Mouse (Mus musculus): ENCODE measurements around the gene Colgalt1. TPM values are rescaled to one million over a fixed set of nuclear protein-coding genes. Genes with fewer than 3 reads are reported as not detected.
A peak's percentile ranks its signal among the peaks of the same experiment; 100 is the strongest.

Colgalt1 gene
- total and polyA plus RNA-seq, 3 experiments: 72.0 to 85.3 (median 73.7) TPM

GRCm38 (mm10) chr8:71629781-71630212 is 19.0 kb downstream of the Colgalt1 start:
- Histone ChIP-seq H3K27ac (ENCODE audit: insufficient read depth, low read depth) (no peak overlapping the region), H3K9me3 (replicated peaks; ENCODE audit: low read length) (peaks cover 13% of the 10 kb centered on the region), H3K27me3 (replicated peaks) (no peaks in the 10 kb centered on the region), H3K9ac (ENCODE audit: insufficient read depth, low read depth) (no peak overlapping the region), H3K36me3 (replicated peaks in 1 of 2; ENCODE audit: control insufficient read depth in 1 of 2, insufficient read depth in 1 of 2, low read length in 1 of 2) (peaks cover 8 to 40% of the 10 kb centered on the region in 2 experiments), H3K4me2 (ENCODE audit: insufficient read depth, low read depth, poor library complexity, severe bottlenecking) (no peak overlapping the region), H3K4me1 (ENCODE audit: control insufficient read depth in 1 of 2, insufficient read depth in 2 of 2) (peaks cover 42 to 82% of the 10 kb centered on the region in 2 experiments), H3K4me3 (replicated peaks in 1 of 3; ENCODE audit: low read depth in 2 of 3, low read length in 2 of 3, poor library complexity in 1 of 3) (no peak overlapping the region), H3K79me2 (replicated peaks; ENCODE audit: control insufficient read depth, extremely low read depth, insufficient read depth, poor library complexity, severe bottlenecking) (no peaks in the 10 kb centered on the region)
- TF ChIP-seq IRF4 (IDR thresholded peaks at IDR 0.05; ENCODE audit: low read depth, low read length) (no peak), PAX5 (IDR thresholded peaks at IDR 0.05; ENCODE audit: low read length) (no peak)
- DNase-seq (ENCODE audit: extremely low read depth): no peak
- dilution Hi-C loops (cut with MboI; ENCODE audit: extremely low pct_ligation_motif_present, extremely low pct_unique_long_range_greater_than_20kb, low sequenced_read_pairs) (no loop called here), in situ Hi-C loops (cut with MboI; ENCODE audit: low pct_ligation_motif_present, low pct_unique_long_range_greater_than_20kb, low sequenced_read_pairs) (loop anchor here (5.0 kb wide), 1 partner anchor 67 kb away; no protein-coding TSS in a partner anchor)

DNA sequence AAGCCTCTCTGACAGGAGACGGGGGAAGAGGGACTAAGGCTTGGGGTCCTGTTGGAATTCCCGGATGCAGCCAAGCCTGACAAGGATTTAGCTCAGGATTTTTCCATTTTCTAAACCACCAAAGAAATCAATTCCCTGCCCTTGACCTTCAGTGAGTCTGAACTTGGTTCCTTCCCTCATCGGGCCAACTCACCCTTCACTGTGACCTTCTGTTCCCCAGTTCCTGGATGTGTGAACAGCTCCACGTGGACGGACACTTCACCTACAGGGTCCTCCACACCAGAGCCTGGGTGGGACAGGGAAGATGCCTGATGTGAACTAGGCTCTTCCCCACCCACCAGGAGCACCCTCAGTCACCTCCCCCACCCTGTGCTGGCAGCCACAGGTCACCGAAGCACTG is 20.0 kb downstream of the Colgalt1 start:
- in situ Hi-C loops (cut with MboI; ENCODE audit: low pct_ligation_motif_present, low pct_unique_long_range_greater_than_20kb, low sequenced_read_pairs): loop anchor here (5.0 kb wide), 1 partner anchor 68 kb away; no protein-coding TSS in a partner anchor
- no peaks in the 10 kb centered on the region for H3K27me3 ChIP-seq (replicated peaks)

GRCm38 (mm10) chr8:71631897-71632296 is 21.1 kb downstream of the Colgalt1 start:
- H3K27me3 ChIP-seq (replicated peaks): no peaks in the 10 kb centered on the region
- H3K27ac ChIP-seq (ENCODE audit: insufficient read depth, low read depth): no peak overlapping the region
- H3K79me2 ChIP-seq (replicated peaks; ENCODE audit: control insufficient read depth, extremely low read depth, insufficient read depth, poor library complexity, severe bottlenecking): no peaks in the 10 kb centered on the region
- DNase-seq (ENCODE audit: extremely low read depth): no peak
- peaks cover 13% of the 10 kb centered on the region for H3K9me3 ChIP-seq (replicated peaks; ENCODE audit: low read length)
- in situ Hi-C loops (cut with MboI; ENCODE audit: low pct_ligation_motif_present, low pct_unique_long_range_greater_than_20kb, low sequenced_read_pairs): loop anchor here (5.0 kb wide), 1 partner anchor 70 kb away; no protein-coding TSS in a partner anchor
- dilution Hi-C loops (cut with MboI; ENCODE audit: extremely low pct_ligation_motif_present, extremely low pct_unique_long_range_greater_than_20kb, low sequenced_read_pairs): no loop called here
- no peak overlapping the region for H3K4me3 ChIP-seq (replicated peaks in 1 of 3; ENCODE audit: low read depth in 2 of 3, low read length in 2 of 3, poor library complexity in 1 of 3)
- H3K9ac ChIP-seq (ENCODE audit: insufficient read depth, low read depth): no peak overlapping the region
- peaks cover 29 to 82% of the 10 kb centered on the region in 2 experiments for H3K4me1 ChIP-seq (ENCODE audit: control insufficient read depth in 1 of 2, insufficient read depth in 2 of 2)
- H3K36me3 ChIP-seq (replicated peaks in 1 of 2; ENCODE audit: control insufficient read depth in 1 of 2, insufficient read depth in 1 of 2, low read length in 1 of 2): peaks cover 6 to 23% of the 10 kb centered on the region in 2 experiments
- no peak overlapping the region for H3K4me2 ChIP-seq (ENCODE audit: insufficient read depth, low read depth, poor library complexity, severe bottlenecking)
- TF ChIP-seq ZKSCAN1 (IDR thresholded peaks at IDR 0.05; ENCODE audit: borderline replicate concordance, low read depth, low read length) (no peak), USF2 (conservative IDR thresholded peaks at IDR 0.05; ENCODE audit: low read depth, low read length) (no peak), USF1 (IDR thresholded peaks at IDR 0.05; ENCODE audit: low read depth, low read length) (0 out of 2 replicates have a peak, but pooled peaks have one; percentile 14)

More for the DNA sequence above, 20.0 kb downstream of the Colgalt1 start:
- Histone ChIP-seq H3K4me1 (ENCODE audit: control insufficient read depth in 1 of 2, insufficient read depth in 2 of 2) (peaks cover 32 to 82% of the 10 kb centered on the region in 2 experiments), H3K27ac (ENCODE audit: insufficient read depth, low read depth) (no peak overlapping the region), H3K36me3 (replicated peaks in 1 of 2; ENCODE audit: control insufficient read depth in 1 of 2, insufficient read depth in 1 of 2, low read length in 1 of 2) (peaks cover 6 to 30% of the 10 kb centered on the region in 2 experiments), H3K79me2 (replicated peaks; ENCODE audit: control insufficient read depth, extremely low read depth, insufficient read depth, poor library complexity, severe bottlenecking) (no peaks in the 10 kb centered on the region), H3K4me3 (replicated peaks in 1 of 3; ENCODE audit: low read depth in 2 of 3, low read length in 2 of 3, poor library complexity in 1 of 3) (no peak overlapping the region), H3K9me3 (replicated peaks; ENCODE audit: low read length) (peaks cover 13% of the 10 kb centered on the region), H3K9ac (ENCODE audit: insufficient read depth, low read depth) (no peak overlapping the region), H3K4me2 (ENCODE audit: insufficient read depth, low read depth, poor library complexity, severe bottlenecking) (no peak overlapping the region)
- no peak for DNase-seq (ENCODE audit: extremely low read depth)
- TF ChIP-seq POLR2A (IDR thresholded peaks at IDR 0.05; ENCODE audit: low read depth, low read length) (no peak), ELF1 (IDR thresholded peaks at IDR 0.05; ENCODE audit: low read depth, low read length) (no peak), ZNF384 (IDR thresholded peaks at IDR 0.05; ENCODE audit: low read depth, low read length) (no peak), GABPA (IDR thresholded peaks at IDR 0.05; ENCODE audit: insufficient replicate concordance, low read depth, low read length) (no peak), MAFK (IDR thresholded peaks at IDR 0.05; ENCODE audit: insufficient replicate concordance, low read length) (no peak), HCFC1 (IDR thresholded peaks at IDR 0.05; ENCODE audit: low read depth, low read length) (no peak), ZKSCAN1 (IDR thresholded peaks at IDR 0.05; ENCODE audit: borderline replicate concordance, low read depth, low read length) (no peak), JUND (conservative IDR thresholded peaks at IDR 0.05; ENCODE audit: low read depth, low read length) (no peak), SIN3A (IDR thresholded peaks at IDR 0.05; ENCODE audit: low read length) (no peak), NELFE (IDR thresholded peaks at IDR 0.05; ENCODE audit: low read depth, low read length) (no peak), IRF4 (IDR thresholded peaks at IDR 0.05; ENCODE audit: low read depth, low read length) (no peak), TBP (conservative IDR thresholded peaks at IDR 0.05; ENCODE audit: low read depth, low read length) (no peak), UBTF (IDR thresholded peaks at IDR 0.05; ENCODE audit: low read depth, low read length) (no peak), MEF2A (IDR thresholded peaks at IDR 0.05; ENCODE audit: borderline replicate concordance, low read depth, low read length) (no peak), MYC (IDR thresholded peaks at IDR 0.05; ENCODE audit: low read depth, low read length) (no peak), MAZ (IDR thresholded peaks at IDR 0.05; ENCODE audit: low read depth, low read length) (no peak), POLR2AphosphoS2 (IDR thresholded peaks at IDR 0.05; ENCODE audit: low read depth, low read length) (no peak)
- dilution Hi-C loops (cut with MboI; ENCODE audit: extremely low pct_ligation_motif_present, extremely low pct_unique_long_range_greater_than_20kb, low sequenced_read_pairs): no loop called here

All from CH12.LX (cell line).